Mouse (Mus musculus) midbrain, embryonic 16.5 days (tissue): ENCODE measurements around the gene Gimap1. TPM values are rescaled to one million over a fixed set of nuclear protein-coding genes. Genes with fewer than 3 reads are reported as not detected.

Experiments used
- ATAC-seq: fragments of 200-750 bp; cut with Nextera tagmentation; 2 replicates; pipeline ENCODE4 v1.8.0; 2017; ENCODE audit warnings: moderate TSS enrichment
- H3K27ac ChIP-seq: fragments of 300-500 bp; sonication (generic); 2 replicates; pipeline ENCODE4 v1.5.1; 2014; ENCODE audit warnings: mild to moderate bottlenecking, low read length, mixed read lengths
- H3K27me3 ChIP-seq: fragments of 300-500 bp; sonication (generic); 2 replicates; pipeline ENCODE4 v1.6.1; 2014; ENCODE audit warnings: low read depth, low read length, mixed read lengths; ENCODE audit not compliant: control insufficient read depth, insufficient read depth
- H3K36me3 ChIP-seq: fragments of 300-500 bp; sonication (generic); 2 replicates; pipeline ENCODE4 v1.6.1; 2014; ENCODE audit warnings: mild to moderate bottlenecking, low read length, moderate library complexity, mixed read lengths; ENCODE audit not compliant: control insufficient read depth, insufficient read depth
- H3K4me1 ChIP-seq: fragments of 300-500 bp; sonication (generic); 2 replicates; pipeline ENCODE4 v1.6.1; 2014; ENCODE audit warnings: mild to moderate bottlenecking, low read length, mixed read lengths; ENCODE audit not compliant: control insufficient read depth, insufficient read depth
- H3K4me2 ChIP-seq: fragments of 300-500 bp; sonication (generic); 2 replicates; pipeline ENCODE4 v1.6.1; 2014; ENCODE audit warnings: mild to moderate bottlenecking, low read length, mixed read lengths
- H3K4me3 ChIP-seq: fragments of 300-500 bp; sonication (generic); 2 replicates; pipeline ENCODE4 v1.5.1; 2014; ENCODE audit warnings: low read depth, mild to moderate bottlenecking, low read length, moderate library complexity, mixed read lengths
- H3K9ac ChIP-seq: fragments of 300-500 bp; sonication (generic); 2 replicates; pipeline ENCODE4 v1.6.1; 2014; ENCODE audit warnings: low read depth, low read length, mixed read lengths
- H3K9me3 ChIP-seq: fragments of 300-500 bp; sonication (generic); replicated peaks from 2 replicates; pipeline ENCODE4 v1.6.1; 2014; ENCODE audit warnings: mild to moderate bottlenecking, low read length, mixed read lengths; ENCODE audit not compliant: control insufficient read depth, poor library complexity, severe bottlenecking
- WGBS: fragments of 180-500 bp; shearing (Covaris S2); extraction: QIAGEN DNeasy Blood & Tissue Kit; methylation state at CpG from one replicate; pipeline ENCODE4 v1.1.7; 2014; 5-methylcytosine and 5-hydroxymethylcytosine counted together
- polyA plus RNA-seq: library from polyadenylated mRNA; unstranded; fragments of >200 nt; fragmentation: Nextera tagmentation; extraction: Ambion mirVana; gene quantifications from 2 replicates; pipeline ENCODE4 v1.2.1, GENCODE M21; 2015

Gene Gimap1
- polyA plus RNA-seq, 1 experiment from 2014 or later: 5.4 TPM

DNA sequence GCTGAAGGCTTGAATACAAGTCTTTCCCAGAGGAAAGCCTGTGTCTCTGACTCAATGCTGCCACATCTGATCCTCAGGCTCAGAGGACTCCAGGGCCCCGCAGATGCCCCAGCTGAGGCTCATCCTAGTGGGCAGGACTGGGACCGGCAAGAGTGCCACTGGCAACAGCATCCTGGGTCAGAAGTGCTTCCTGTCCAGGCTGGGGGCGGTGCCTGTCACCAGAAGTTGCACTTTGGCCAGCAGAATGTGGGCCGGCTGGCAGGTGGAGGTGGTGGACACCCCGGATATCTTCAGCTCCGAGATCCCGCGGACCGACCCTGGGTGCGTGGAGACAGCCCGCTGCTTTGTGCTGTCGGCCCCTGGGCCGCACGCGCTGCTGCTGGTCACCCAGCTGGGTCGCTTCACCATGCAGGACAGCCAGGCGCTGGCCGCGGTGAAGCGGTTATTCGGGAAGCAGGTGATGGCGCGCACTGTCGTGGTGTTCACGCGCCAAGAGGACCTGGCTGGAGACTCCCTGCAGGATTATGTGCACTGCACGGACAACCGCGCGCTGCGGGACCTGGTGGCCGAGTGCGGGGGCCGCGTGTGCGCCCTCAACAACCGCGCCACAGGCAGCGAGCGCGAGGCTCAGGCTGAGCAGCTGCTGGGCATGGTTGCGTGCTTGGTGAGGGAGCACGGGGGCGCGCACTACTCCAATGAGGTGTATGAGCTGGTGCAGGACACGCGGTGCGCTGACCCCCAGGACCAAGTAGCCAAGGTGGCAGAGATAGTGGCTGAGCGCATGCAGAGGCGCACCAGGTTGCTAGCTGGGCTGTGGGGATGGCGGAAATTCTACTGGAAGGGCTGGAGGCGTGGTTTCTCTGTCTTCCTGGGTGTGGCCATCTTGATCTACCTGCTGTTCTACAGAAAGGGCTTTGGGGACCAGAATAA is 3.8 kb downstream of the Gimap1 start:
- Histone ChIP-seq H3K4me3 (peak overlapping the region; percentile 58), H3K4me2 (peak overlapping the region; percentile 83)

DNA sequence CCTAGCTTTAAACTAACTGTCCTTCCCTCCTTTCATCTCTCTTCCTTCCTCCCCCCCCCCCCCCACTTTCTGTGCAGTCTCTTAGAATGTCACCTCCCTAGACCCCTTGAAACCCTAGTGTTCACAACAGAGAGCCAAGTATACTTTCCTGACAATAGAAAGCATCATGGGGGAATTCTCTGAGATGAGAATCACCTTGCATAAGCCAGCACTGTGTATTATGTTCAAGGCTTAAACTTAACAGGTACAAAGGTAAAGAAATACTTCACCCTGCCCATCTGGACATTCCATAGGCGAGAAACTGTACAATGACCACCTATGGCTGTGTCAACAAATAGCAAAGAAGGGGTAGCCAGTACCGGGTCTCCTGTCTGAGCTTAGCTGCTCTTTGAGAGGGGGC is 6.6 kb downstream of the Gimap1 start:
- Histone ChIP-seq H3K4me3 (no peak overlapping the region), H3K27ac (no peak overlapping the region)
- WGBS: 58% methylated on average over 2 of the region's 2 CpGs

More for the DNA sequence above, 3.8 kb downstream of the Gimap1 start:
- Histone ChIP-seq H3K36me3 (no peaks in the 10 kb centered on the region), H3K27ac (peak overlapping the region; percentile 13), H3K9ac (peak overlapping the region; percentile 77), H3K27me3 (peaks cover 10% of the 10 kb centered on the region), H3K4me1 (0 out of 2 replicates have a peak, but pooled peaks cover 4% of the 10 kb centered on the region), H3K9me3 (no peaks in the 10 kb centered on the region)
- 3% methylated on average over 52 of the region's 52 CpGs for WGBS
- peak; percentile 87 for ATAC-seq

DNA sequence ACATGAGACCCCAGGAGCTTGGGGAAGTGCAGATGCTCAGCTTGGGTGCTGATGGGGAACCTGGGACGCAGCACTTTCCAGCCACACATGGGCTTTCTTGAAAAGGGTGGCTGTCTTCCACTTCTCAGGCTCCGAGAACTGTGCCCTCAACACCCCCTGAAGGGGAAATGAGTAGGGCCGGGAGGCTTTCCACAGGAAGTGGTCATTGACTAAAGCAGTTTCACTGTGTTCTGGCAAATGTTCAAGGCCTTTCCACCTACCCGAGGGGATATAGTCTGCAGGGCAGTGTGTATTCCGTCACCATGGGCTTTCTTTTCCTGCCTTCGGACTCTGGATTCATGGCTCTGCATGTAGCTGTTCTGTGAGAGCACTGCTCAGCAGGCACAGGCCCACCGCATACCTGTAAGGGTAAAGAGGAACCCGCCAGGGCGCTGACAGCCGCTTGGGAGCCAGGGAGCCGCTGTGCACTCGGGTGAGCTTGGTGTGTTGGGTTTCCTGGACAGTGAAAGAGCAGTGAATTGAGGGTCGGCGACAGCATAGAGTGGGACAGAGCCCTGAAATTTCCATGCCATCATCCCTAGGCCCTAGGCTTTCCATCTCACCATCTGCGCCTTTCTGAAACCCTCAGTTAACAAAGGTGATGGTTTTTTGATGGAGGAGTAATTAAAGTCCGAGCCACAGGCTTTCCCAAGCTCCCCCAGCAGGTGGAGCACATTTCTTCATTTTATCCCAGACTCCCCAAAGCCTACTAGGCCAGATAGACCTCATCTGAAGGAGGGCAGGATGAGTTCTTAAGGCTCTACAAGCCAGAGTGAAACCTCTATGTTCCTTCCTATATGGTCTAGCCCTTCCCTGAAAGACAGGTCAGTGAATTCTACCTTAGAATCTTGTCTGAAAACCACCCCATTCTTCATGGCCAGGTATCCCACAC is 7.4 kb downstream of the Gimap1 start, which contains the start of gene Gimap5:
Gene Gimap5 (plus strand): TSS at position 239 of the 931 bp plus-strand sequence.
- Histone ChIP-seq H3K4me3 (no peak within 1 kb of the TSS), H3K27ac (no peak within 1 kb of the TSS), H3K9ac (no peak within 1 kb of the TSS), H3K36me3 (no peaks in the 10 kb centered on the region), H3K27me3 (peaks cover 9% of the 10 kb centered on the region), H3K4me2 (0 out of 2 replicates have a peak within 1 kb of the TSS, but pooled peaks have one; percentile 26), H3K9me3 (no peaks in the 10 kb centered on the region), H3K4me1 (0 out of 2 replicates have a peak, but pooled peaks cover 4% of the 10 kb centered on the region)
- WGBS: 51% methylated on average over 16 of the region's 16 CpGs
- ATAC-seq: no peak

More for the DNA sequence above, 6.6 kb downstream of the Gimap1 start:
- H3K36me3 ChIP-seq: no peaks in the 10 kb centered on the region
- H3K27me3 ChIP-seq: peaks cover 10% of the 10 kb centered on the region
- 0 out of 2 replicates have a peak, but pooled peaks cover 4% of the 10 kb centered on the region for H3K4me1 ChIP-seq
- no peak overlapping the region for H3K9ac ChIP-seq
- H3K4me2 ChIP-seq: no peak overlapping the region
- H3K9me3 ChIP-seq: no peaks in the 10 kb centered on the region
- ATAC-seq: no peak

DNA sequence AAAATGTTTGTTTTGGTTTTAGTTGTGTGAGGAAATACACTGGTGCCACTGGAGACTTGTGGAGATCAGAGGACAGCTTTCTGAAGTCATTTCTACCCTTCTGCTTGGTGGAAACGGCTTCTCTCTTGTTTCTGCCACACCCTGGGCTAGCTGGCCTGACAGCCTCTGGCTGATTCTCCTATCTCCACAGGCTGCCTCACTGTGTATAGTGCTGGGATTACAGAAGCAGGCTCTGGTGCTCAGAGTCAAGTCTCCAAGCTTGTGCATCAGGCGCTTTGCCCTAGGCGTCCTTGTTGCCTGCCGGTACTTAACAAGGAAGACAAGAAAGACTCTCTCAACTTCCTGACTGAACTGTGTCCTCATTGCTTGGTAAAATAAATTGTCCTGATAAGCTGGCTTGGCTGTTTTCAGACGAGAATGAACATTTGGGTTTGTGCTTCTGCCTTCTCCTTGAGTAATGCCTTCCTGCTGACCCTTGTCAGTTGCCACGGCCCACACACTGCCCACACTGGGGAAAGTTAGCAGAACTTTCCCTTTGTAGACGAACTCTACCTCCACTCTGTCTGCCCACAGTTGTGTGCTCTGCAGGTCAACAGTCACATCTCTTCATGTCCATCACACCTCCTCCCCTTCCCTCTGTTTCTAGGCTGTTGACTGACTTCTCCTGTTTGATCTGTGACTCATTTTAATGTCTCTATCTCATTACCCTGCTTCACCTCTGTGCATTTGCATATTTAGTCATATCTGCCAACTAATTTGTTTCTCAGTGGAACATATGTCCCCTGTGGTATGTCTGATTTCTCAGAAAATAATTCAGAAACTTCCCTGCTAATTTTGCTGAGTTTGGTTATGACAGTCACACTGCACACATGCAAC is 8.5 kb downstream of the Gimap1 start:
- H3K27me3 ChIP-seq: peaks cover 4% of the 10 kb centered on the region
- no peaks in the 10 kb centered on the region for H3K9me3 ChIP-seq
- no peak overlapping the region for H3K27ac ChIP-seq
- no peak overlapping the region for H3K9ac ChIP-seq
- WGBS: 86% methylated on average over 7 of the region's 7 CpGs
- no peak overlapping the region for H3K4me2 ChIP-seq
- ATAC-seq: no peak
- no peak overlapping the region for H3K4me3 ChIP-seq
- H3K36me3 ChIP-seq: no peaks in the 10 kb centered on the region
- H3K4me1 ChIP-seq: 0 out of 2 replicates have a peak, but pooled peaks cover under 1% of the 10 kb centered on the region

DNA sequence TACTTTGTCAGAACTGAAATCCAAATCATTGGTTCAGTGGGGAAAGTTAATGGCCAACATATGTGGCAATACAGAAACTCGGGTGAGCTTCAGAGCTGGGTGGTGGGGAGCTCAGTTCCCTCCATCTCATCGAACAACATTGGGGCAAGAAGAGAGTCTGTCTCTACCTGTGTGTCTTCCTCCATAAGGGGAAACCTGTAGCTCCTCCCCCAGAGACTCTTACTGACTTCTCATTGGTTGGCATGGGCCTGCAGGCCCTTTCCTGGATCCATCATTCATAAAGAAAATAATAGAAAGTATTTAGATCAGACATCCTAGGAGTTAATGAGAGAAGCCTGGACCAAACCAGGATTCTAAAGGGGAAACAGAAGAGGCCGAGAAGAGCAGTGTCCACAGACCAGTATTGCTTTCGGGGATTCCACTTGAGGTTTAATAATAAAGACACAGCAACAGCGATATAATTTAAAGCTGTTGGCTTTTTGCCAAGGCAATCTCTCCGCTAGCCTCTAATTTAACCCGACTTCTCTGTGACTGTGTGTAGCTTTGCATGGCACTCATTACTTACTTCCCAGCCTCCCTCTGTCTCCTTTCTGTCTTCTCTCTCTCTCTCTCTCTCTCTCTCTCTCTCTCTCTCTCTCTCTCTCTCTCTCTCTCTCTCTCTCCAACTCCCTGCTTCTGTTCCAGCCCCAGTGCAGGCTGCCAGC is 24.9 kb downstream of the Gimap1 start:
- Histone ChIP-seq H3K9ac (no peak overlapping the region), H3K27me3 (no peaks in the 10 kb centered on the region), H3K4me3 (no peak overlapping the region), H3K4me2 (no peak overlapping the region), H3K36me3 (no peaks in the 10 kb centered on the region), H3K27ac (no peak overlapping the region), H3K9me3 (no peaks in the 10 kb centered on the region), H3K4me1 (no peaks in the 10 kb centered on the region)
- 75% methylated on average over 7 of the region's 7 CpGs for WGBS
- no peak for ATAC-seq

DNA sequence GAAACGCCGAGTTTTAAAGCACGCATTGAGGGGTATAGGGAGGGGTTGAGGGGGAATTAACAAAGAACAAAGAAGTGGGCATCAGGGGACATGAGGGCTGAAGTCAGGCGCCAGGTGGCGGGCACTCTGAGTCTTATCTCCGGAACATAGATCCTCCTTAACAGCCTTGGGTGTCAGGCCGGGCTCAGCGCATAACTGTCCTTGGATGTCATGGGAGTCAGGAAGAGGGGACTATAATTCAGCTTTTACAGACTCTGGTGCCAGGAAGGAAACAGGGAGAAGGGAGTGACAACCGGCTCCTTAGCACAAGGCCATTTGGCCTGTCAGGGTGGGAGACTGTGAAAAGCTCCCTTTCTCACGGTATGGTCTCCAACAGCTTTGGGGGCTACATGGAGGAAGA is 25.6 kb downstream of the Gimap1 start:
- no peaks in the 10 kb centered on the region for H3K27me3 ChIP-seq
- 86% methylated on average over 10 of the region's 10 CpGs for WGBS
- H3K27ac ChIP-seq: no peak overlapping the region
- no peaks in the 10 kb centered on the region for H3K9me3 ChIP-seq
- H3K9ac ChIP-seq: no peak overlapping the region
- no peak for ATAC-seq
- H3K4me3 ChIP-seq: no peak overlapping the region
- H3K36me3 ChIP-seq: no peaks in the 10 kb centered on the region
- H3K4me2 ChIP-seq: no peak overlapping the region
- H3K4me1 ChIP-seq: no peaks in the 10 kb centered on the region

DNA sequence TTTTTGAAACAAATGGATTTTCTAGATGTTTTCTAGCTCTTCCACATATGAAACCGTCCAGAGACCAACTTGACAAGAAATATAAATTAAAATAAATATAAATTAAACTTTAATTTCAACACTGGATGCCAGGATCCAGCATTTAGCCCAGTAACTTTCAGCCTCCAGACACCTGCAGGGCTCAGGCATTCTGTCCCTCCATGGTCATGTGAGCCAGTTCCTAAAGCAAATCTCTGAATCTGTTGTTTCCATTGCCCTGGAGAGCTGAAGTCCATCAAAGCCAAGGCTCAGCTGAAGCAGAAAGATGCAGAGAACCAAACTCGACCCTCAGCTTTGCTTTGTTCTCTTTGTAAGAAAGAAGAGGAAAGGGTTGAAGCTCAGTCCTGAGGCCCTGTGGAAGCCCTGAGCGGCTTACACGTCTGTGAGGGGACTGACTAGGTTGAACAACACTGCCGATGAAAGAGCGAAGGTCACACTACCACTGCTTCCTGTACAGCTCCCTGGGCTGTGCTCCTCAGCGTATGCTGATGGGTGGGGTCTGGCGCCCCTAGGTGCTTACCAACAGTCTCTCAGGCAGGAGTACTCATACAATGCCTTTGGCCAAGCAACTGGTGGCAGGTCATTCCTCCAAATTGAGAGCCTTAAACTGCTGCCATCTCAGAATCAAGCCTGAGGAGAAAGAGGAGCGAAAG is 29.5 kb downstream of the Gimap1 start:
- Histone ChIP-seq H3K36me3 (no peaks in the 10 kb centered on the region), H3K27ac (no peak overlapping the region), H3K4me2 (no peak overlapping the region), H3K27me3 (no peaks in the 10 kb centered on the region), H3K4me3 (no peak overlapping the region), H3K9ac (no peak overlapping the region), H3K4me1 (no peaks in the 10 kb centered on the region), H3K9me3 (no peaks in the 10 kb centered on the region)
- WGBS: 73% methylated on average over 9 of the region's 9 CpGs
- ATAC-seq: no peak
